Mouse (Mus musculus): ENCODE data around the gene Nlrp4c. TPM values are rescaled to one million over a fixed set of nuclear protein-coding genes. Genes with fewer than 3 reads are reported as not detected.
A peak's percentile ranks its signal among the peaks of the same experiment; 100 is the strongest.
"Not testable (repeated sequence)": the region's sequence is repeated elsewhere in the genome, so short reads cannot be mapped to it uniquely, and the experiment has no call there.

Nlrp4c gene
- not detected in 2 replicates for polyA plus RNA-seq (2012; rRNA removed)

DNA sequence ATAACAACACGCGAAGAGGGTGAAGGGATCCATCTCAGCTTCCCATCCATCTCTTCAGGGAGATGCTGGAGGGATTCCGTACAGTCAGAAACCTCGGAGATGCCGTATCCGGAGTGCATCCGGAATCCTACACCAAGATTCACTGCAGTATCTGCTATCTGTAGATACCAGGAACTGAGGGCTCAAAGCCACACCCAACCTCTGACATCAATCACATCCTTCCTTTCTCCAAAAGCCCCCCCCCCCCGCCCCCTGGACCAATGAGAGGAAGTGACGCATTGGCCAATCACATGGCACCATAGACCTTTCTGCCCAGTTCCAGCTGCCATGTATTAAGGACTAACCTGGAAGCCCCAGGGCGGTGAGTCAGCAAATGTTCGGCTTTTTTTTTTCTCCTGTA is at the start of gene Nlrp4c:
Gene Nlrp4c, plus strand, starts transcription at position 301 of the 400 bp plus-strand sequence.
- H3K27ac ChIP-seq (ENCODE audit: insufficient read depth, low read length), result no peak within 1 kb of the TSS
- H3K4me3 ChIP-seq (ENCODE audit: extremely low read depth, insufficient read depth, insufficient read length), result no peak within 1 kb of the TSS
- no peaks in the 10 kb centered on the region for H3K27me3 ChIP-seq (ENCODE audit: control insufficient read depth, insufficient read depth, low read length)
- TF ChIP-seq POLR2A (IDR thresholded peaks at IDR 0.05; ENCODE audit: low read depth, low read length) (no peak), CTCF (IDR thresholded peaks at IDR 0.05; ENCODE audit: extremely low read depth, insufficient read depth, insufficient read length, insufficient replicate concordance) (no peak)
- H3K4me1 ChIP-seq (ENCODE audit: control insufficient read depth, insufficient read depth, insufficient read length), result no peaks in the 10 kb centered on the region
- no peaks in the 10 kb centered on the region for H3K36me3 ChIP-seq (ENCODE audit: control insufficient read depth, insufficient read depth, low read length)
- no peak for DNase-seq (ENCODE audit: low read depth in 1 of 2, low spot score in 2 of 2)
- 89% methylated on average over 11 of the region's 11 CpGs for WGBS

DNA sequence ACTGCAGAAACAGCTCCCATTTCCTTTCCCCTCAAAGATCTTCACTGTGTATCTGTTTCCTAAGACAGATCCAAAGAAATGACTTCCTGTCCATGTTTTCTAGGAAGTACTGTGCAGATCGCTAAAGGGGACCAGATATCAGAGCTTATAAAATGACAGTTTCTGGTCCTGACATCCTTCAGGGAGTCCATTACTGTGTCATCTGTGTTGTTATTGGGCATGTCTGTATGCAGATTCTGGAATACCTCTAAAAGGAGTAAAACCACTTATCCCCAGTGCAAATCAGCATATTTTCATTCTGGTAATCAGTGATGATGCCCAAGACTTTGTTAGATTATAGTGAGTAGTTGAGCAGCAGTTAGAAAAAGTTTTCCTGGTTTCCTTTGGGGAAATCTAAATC is 34.1 kb upstream of the Nlrp4c start, which contains the start of gene Vmn1r65:
Gene Vmn1r65, minus strand, starts transcription at position 101 of the 400 bp plus-strand sequence.
- Histone ChIP-seq H3K27me3 (ENCODE audit: control insufficient read depth, insufficient read depth, low read length) (no peaks in the 10 kb centered on the region), H3K4me3 (ENCODE audit: extremely low read depth, insufficient read depth, insufficient read length) (no peak within 1 kb of the TSS), H3K27ac (ENCODE audit: insufficient read depth, low read length) (no peak within 1 kb of the TSS), H3K36me3 (ENCODE audit: control insufficient read depth, insufficient read depth, low read length) (no peaks in the 10 kb centered on the region), H3K4me1 (ENCODE audit: control insufficient read depth, insufficient read depth, insufficient read length) (no peaks in the 10 kb centered on the region)
- DNase-seq (ENCODE audit: low read depth in 1 of 2, low spot score in 2 of 2), result no peak
- 93% methylated on average over 1 of the region's 1 CpGs for whole genome bisulfite sequencing
- TF ChIP-seq CTCF (IDR thresholded peaks at IDR 0.05; ENCODE audit: extremely low read depth, insufficient read depth, insufficient read length, insufficient replicate concordance) (no peak), POLR2A (IDR thresholded peaks at IDR 0.05; ENCODE audit: low read depth, low read length) (no peak)

DNA sequence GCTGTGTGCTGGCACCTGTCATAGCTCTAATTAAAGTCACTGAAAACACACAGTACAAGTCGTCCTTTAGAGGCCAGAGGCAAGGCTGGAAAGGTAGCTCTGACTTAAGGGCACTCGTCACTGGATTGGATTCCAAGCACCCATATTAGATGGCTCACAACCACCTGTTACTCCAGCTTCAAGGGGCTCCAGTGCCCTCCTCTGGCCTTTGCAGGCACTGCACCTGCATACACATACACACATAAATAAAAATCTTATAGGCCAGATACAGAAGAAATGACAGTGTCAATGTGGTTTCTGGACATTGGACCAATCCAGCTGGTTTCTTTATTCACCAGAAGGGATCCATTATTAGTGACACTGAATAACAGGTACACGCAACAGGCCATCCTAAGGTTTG is 74.5 kb downstream of the Nlrp4c start:
- Histone ChIP-seq H3K27ac (ENCODE audit: insufficient read depth, low read length) (no peak overlapping the region), H3K27me3 (ENCODE audit: control insufficient read depth, insufficient read depth, low read length) (no peaks in the 10 kb centered on the region; the same call in 1 of the 2 replicates), H3K36me3 (ENCODE audit: control insufficient read depth, insufficient read depth, low read length) (no peaks in the 10 kb centered on the region), H3K4me3 (ENCODE audit: extremely low read depth, insufficient read depth, insufficient read length) (no peak overlapping the region), H3K4me1 (ENCODE audit: control insufficient read depth, insufficient read depth, insufficient read length) (no peaks in the 10 kb centered on the region)
- 77% methylated on average over 3 of the region's 3 CpGs for WGBS
- no peak for DNase-seq (ENCODE audit: low read depth in 1 of 2, low spot score in 2 of 2)
- TF ChIP-seq POLR2A (IDR thresholded peaks at IDR 0.05; ENCODE audit: low read depth, low read length) (no peak), CTCF (IDR thresholded peaks at IDR 0.05; ENCODE audit: extremely low read depth, insufficient read depth, insufficient read length, insufficient replicate concordance) (no peak)

DNA sequence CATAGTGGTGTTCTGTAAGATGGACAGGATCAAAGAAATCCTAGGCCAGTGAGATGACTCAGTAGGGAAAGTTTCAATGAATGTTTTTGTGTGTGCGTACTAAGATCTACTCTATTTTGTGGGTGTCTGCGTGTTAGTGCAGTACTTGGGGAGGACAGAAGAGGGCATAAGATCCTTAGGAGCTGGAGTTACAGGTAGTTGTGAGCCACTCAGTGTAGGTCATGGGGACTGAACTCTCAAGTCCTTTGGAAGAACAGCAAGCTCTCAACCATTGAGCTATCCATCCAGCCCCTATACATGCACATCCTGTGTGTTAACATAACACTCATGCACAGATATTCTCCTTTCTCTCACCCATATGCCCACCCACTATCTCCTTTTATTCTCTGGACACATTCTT is 75.1 kb downstream of the Nlrp4c start:
- H3K36me3 ChIP-seq (ENCODE audit: control insufficient read depth, insufficient read depth, low read length); H3K4me3 ChIP-seq (ENCODE audit: extremely low read depth, insufficient read depth, insufficient read length); H3K4me1 ChIP-seq (ENCODE audit: control insufficient read depth, insufficient read depth, insufficient read length); H3K27ac ChIP-seq (ENCODE audit: insufficient read depth, low read length); DNase-seq (ENCODE audit: low read depth in 1 of 2, low spot score in 2 of 2); H3K27me3 ChIP-seq (ENCODE audit: control insufficient read depth, insufficient read depth, low read length): not testable (repeated sequence)
- 77% methylated on average over 2 of the region's 2 CpGs for WGBS

DNA sequence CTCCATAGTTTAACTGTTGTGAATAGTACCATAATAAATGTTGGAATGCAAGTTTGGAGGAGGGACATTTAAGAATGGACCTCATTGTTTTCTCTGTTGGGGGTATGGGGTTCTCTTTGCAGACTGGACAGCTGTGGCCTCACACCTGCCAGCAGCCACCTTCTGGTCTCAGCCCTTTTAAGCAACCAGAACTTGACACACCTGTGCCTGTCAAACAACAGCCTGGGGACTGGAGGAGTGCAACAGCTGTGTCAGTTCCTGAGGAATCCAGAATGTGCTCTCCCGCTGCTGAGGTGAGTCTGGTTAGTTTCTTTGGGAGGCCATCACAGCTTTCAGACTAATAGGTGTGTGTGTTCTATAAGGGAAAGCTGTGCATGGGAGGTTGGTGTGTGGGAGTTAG is 76.2 kb downstream of the Nlrp4c start:
- DNase-seq (ENCODE audit: low read depth in 1 of 2, low spot score in 2 of 2); H3K36me3 ChIP-seq (ENCODE audit: control insufficient read depth, insufficient read depth, low read length); H3K27ac ChIP-seq (ENCODE audit: insufficient read depth, low read length); H3K27me3 ChIP-seq (ENCODE audit: control insufficient read depth, insufficient read depth, low read length); H3K4me1 ChIP-seq (ENCODE audit: control insufficient read depth, insufficient read depth, insufficient read length); H3K4me3 ChIP-seq (ENCODE audit: extremely low read depth, insufficient read depth, insufficient read length): not testable (repeated sequence)
- WGBS, result 78% methylated on average over 1 of the region's 1 CpGs

DNA sequence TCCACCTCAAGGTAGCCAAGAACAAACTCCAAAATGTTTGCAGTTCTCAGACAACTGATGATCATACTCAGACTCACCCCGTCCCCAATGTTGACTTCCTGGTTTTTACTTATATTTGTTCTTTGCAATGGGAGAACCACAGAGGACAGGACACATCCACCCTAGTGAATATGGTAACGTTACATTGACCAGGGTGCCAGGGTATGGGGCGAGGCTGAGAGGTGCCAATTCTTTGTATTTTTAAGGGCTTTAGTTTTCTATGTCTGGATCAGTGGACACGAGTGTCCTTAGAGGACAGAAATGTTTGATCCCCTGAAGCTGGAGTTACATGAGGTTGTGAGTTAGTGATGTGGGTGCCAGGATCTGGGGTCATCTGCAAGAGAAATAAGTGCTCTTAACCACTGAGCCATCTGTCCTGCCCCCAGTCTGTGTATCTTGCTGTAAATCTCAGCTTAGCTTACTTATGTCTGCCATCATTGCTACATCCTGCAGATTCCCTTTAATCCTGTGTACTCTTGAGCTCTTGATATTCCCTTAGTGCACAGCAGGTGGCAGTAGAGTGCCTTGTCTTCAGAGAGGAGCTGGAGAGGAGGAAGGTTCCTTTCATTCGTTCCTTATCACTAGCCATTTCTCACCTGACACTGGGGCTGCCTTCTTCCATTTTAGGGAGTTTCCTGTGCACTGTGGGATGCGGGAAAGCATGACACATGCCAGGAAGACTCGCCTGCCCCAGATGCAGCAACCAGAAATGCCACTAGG is 81.9 kb downstream of the Nlrp4c start:
- DNase-seq (ENCODE audit: low read depth in 1 of 2, low spot score in 2 of 2), result peak; percentile 60 to 78
- no peak overlapping the region for H3K4me3 ChIP-seq (ENCODE audit: extremely low read depth, insufficient read depth, insufficient read length)
- 29% methylated on average over 7 of the region's 7 CpGs for WGBS
- no peaks in the 10 kb centered on the region for H3K36me3 ChIP-seq (ENCODE audit: control insufficient read depth, insufficient read depth, low read length)
- no peaks in the 10 kb centered on the region for H3K27me3 ChIP-seq (ENCODE audit: control insufficient read depth, insufficient read depth, low read length)
- H3K4me1 ChIP-seq (ENCODE audit: control insufficient read depth, insufficient read depth, insufficient read length), result no peaks in the 10 kb centered on the region
- H3K27ac ChIP-seq (ENCODE audit: insufficient read depth, low read length), result no peak overlapping the region
- TF ChIP-seq CTCF (IDR thresholded peaks at IDR 0.05; ENCODE audit: extremely low read depth, insufficient read depth, insufficient read length, insufficient replicate concordance), result peak; percentile 71; the same call in 1 of the 2 replicates
- no peak for TF ChIP-seq POLR2A (IDR thresholded peaks at IDR 0.05; ENCODE audit: low read depth, low read length)

DNA sequence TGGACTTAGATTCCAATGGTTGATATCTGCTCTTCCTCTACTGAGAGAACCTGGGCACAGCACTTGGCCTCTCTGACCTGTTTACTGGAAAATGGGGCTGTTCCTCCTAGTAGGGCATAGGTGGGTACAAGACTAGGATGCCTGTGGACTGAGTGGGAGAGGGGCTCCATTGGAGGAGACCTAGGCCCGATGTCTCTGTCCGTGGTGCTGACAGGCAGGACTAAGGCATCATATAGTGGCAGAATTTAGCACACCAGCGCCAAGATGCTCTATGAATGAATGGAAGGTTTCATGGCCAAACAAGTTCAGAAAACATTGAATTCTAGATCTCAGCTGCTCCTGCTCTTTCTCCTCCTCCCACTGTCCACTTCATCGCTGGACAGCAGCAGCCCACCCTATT is 85.4 kb downstream of the Nlrp4c start:
- DNase-seq (ENCODE audit: low read depth in 1 of 2, low spot score in 2 of 2), result no peak
- Histone ChIP-seq H3K4me1 (ENCODE audit: control insufficient read depth, insufficient read depth, insufficient read length) (no peaks in the 10 kb centered on the region), H3K27ac (ENCODE audit: insufficient read depth, low read length) (no peak overlapping the region), H3K27me3 (ENCODE audit: control insufficient read depth, insufficient read depth, low read length) (no peaks in the 10 kb centered on the region), H3K4me3 (ENCODE audit: extremely low read depth, insufficient read depth, insufficient read length) (no peak overlapping the region), H3K36me3 (ENCODE audit: control insufficient read depth, insufficient read depth, low read length) (peaks cover 9% of the 10 kb centered on the region)
- WGBS, result 68% methylated on average over 4 of the region's 4 CpGs
- TF ChIP-seq POLR2A (IDR thresholded peaks at IDR 0.05; ENCODE audit: low read depth, low read length) (no peak), CTCF (IDR thresholded peaks at IDR 0.05; ENCODE audit: extremely low read depth, insufficient read depth, insufficient read length, insufficient replicate concordance) (no peak)

Measured in spleen, adult 2 months (tissue).